Mouse (Mus musculus): ENCODE measurements at regions not wholly inside any gene's neighbourhood (a gene's known extent, or its start where the extent isn't known, plus 50 kb on each side); places are given as distances from the start of the nearest gene placed in this dataset.
"Not testable (repeated sequence)": the region's sequence is repeated elsewhere in the genome, so short reads cannot be mapped to it uniquely, and the experiment has no call there.

- Histone ChIP-seq H3K4me1 (peaks cover 34% of the 10 kb centered on the region), H3K9me3 (replicated peaks) (no peaks in the 10 kb centered on the region), H3K4me3 (no peak overlapping the region), H3K36me3 (no peaks in the 10 kb centered on the region), H3K27me3 (ENCODE audit: low read depth, poor library complexity, severe bottlenecking) (no peaks in the 10 kb centered on the region), H3K27ac (replicated peaks) (peak overlapping the region; percentile 2)
- peak; percentile 15 for DNase-seq (ENCODE audit: low spot score)
- WGBS: 64% methylated on average over 10 of the region's 10 CpGs
Measured at GRCm38 (mm10) chr15:8816501-8817368, 106.2 kb upstream of the Slc1a3 start.

DNA sequence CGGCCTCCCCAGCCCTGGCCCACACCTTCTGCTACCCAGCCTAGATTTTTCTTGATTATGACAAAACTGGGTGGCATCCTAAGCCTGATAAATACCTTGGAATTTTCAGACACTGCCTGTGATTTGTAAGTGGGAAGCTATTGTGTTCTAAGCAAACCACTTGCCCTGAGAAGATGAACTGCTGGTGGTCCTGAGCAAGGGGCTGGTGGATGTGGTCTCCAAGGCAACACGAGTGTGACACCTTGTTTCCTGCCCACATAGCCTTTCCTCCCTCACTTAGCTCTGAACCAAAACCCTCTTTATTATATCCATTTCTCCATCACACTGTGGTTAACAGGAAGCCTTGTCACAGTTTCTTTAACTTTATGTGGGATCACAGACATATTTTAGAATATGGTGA is 105.4 kb upstream of the Slc1a3 start:
- peaks cover 34% of the 10 kb centered on the region for H3K4me1 ChIP-seq
- H3K4me3 ChIP-seq: no peak overlapping the region
- DNase-seq (ENCODE audit: low spot score): no peak
- no peaks in the 10 kb centered on the region for H3K36me3 ChIP-seq
- H3K27ac ChIP-seq (replicated peaks): peak overlapping the region; percentile 76
- WGBS: 71% methylated on average over 2 of the region's 2 CpGs
- H3K9me3 ChIP-seq (replicated peaks): no peaks in the 10 kb centered on the region
- H3K27me3 ChIP-seq (ENCODE audit: low read depth, poor library complexity, severe bottlenecking): no peaks in the 10 kb centered on the region

GRCm38 (mm10) chr15:8815277-8815676 is 104.7 kb upstream of the Slc1a3 start:
- H3K27ac ChIP-seq (replicated peaks): peak overlapping the region; percentile 76
- WGBS: 37% methylated on average over 6 of the region's 6 CpGs
- peaks cover 34% of the 10 kb centered on the region for H3K4me1 ChIP-seq
- DNase-seq (ENCODE audit: low spot score): peak; percentile 19
- no peaks in the 10 kb centered on the region for H3K9me3 ChIP-seq (replicated peaks)
- H3K36me3 ChIP-seq: no peaks in the 10 kb centered on the region
- H3K27me3 ChIP-seq (ENCODE audit: low read depth, poor library complexity, severe bottlenecking): no peaks in the 10 kb centered on the region
- H3K4me3 ChIP-seq: no peak overlapping the region

DNA sequence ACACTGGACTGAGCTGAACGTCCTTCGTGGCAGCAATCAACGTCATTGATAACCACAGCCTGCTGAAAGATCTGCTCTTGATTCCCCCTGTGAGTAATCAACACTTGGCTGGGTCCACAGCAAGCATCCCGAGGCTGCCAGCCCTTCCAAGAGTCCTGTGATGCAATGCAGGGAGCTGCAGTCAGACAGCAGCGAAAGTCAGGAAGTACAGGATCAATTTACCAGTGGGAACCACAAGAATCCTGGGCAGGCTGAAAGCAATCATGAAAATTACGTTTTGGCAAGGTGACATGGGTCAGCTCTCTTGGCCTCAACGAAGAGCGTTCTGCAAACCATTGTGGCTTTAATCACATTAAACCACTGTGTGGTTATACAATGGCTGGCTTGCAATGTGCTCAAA is 95.8 kb upstream of the Slc1a3 start:
- Histone ChIP-seq H3K27me3 (ENCODE audit: low read depth, poor library complexity, severe bottlenecking) (no peaks in the 10 kb centered on the region), H3K9me3 (replicated peaks) (no peaks in the 10 kb centered on the region), H3K4me1 (no peaks in the 10 kb centered on the region), H3K36me3 (no peaks in the 10 kb centered on the region), H3K4me3 (no peak overlapping the region), H3K27ac (replicated peaks) (no peak overlapping the region)
- WGBS: 67% methylated on average over 8 of the region's 8 CpGs
- DNase-seq (ENCODE audit: low spot score): no peak

DNA sequence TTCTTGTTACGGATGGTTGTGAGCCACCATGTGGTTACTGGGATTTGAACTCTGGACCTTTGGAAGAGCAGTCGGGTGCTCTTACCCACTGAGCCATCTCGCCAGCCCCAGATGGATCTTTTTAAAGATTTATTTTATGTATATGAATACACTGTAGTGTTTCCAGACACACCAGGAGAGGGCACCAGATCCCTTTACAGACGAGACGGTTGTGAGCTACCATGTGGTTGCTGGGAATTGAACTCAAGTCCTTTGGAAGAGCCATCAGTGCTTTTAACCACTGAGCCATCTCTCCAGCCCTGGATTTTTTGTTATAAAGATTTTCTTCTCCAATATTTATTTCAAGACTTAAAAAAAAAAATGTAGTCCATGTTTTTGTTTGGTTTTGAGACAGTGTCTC is 95.0 kb upstream of the Slc1a3 start:
- H3K9me3 ChIP-seq (replicated peaks); H3K4me1 ChIP-seq; H3K4me3 ChIP-seq; H3K27me3 ChIP-seq (ENCODE audit: low read depth, poor library complexity, severe bottlenecking); H3K27ac ChIP-seq (replicated peaks); H3K36me3 ChIP-seq; DNase-seq (ENCODE audit: low spot score): not testable (repeated sequence)
- WGBS: 90% methylated on average over 5 of the region's 5 CpGs

DNA sequence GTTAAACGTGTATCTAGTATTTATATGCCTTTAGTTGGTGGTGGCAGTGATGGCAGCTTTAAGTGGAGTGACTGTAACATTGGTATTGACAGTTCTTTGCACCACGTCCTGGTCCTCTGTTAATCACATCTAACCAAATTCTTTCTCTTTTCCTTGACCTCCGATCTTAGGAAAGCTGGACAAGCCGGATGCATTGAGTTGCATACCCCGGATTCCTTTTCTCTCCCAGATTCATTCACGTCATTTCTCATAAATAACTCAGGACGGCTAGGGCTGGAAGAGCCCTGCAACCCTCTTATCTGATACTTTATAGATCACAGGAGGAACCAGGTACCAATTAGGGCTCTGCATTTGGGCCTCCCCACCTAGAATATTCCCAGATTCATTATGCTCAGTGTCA is 91.5 kb upstream of the Slc1a3 start:
- Histone ChIP-seq H3K9me3 (replicated peaks) (no peaks in the 10 kb centered on the region), H3K27ac (replicated peaks) (no peak overlapping the region), H3K4me1 (no peaks in the 10 kb centered on the region), H3K27me3 (ENCODE audit: low read depth, poor library complexity, severe bottlenecking) (no peaks in the 10 kb centered on the region), H3K4me3 (no peak overlapping the region), H3K36me3 (no peaks in the 10 kb centered on the region)
- WGBS: 66% methylated on average over 7 of the region's 7 CpGs
- DNase-seq (ENCODE audit: low spot score): no peak

GRCm38 (mm10) chr15:8797015-8797414 is 86.5 kb upstream of the Slc1a3 start:
- H3K9me3 ChIP-seq (replicated peaks): peaks cover 4% of the 10 kb centered on the region; the same call in 1 of the 2 replicates
- H3K4me1 ChIP-seq: no peaks in the 10 kb centered on the region
- H3K4me3 ChIP-seq: no peak overlapping the region
- WGBS: 92% methylated on average over 1 of the region's 1 CpGs
- H3K27me3 ChIP-seq (ENCODE audit: low read depth, poor library complexity, severe bottlenecking): no peaks in the 10 kb centered on the region
- no peaks in the 10 kb centered on the region for H3K36me3 ChIP-seq
- no peak overlapping the region for H3K27ac ChIP-seq (replicated peaks)
- DNase-seq (ENCODE audit: low spot score): no peak

GRCm38 (mm10) chr15:8792106-8792505 is 81.5 kb upstream of the Slc1a3 start:
- H3K4me3 ChIP-seq: no peak overlapping the region
- H3K27ac ChIP-seq (replicated peaks): no peak overlapping the region
- no peaks in the 10 kb centered on the region for H3K27me3 ChIP-seq (ENCODE audit: low read depth, poor library complexity, severe bottlenecking)
- no peak for DNase-seq (ENCODE audit: low spot score)
- H3K4me1 ChIP-seq: peaks cover 3% of the 10 kb centered on the region; the same call in 1 of the 2 replicates
- peaks cover 4% of the 10 kb centered on the region; the same call in 1 of the 2 replicates for H3K9me3 ChIP-seq (replicated peaks)
- no peaks in the 10 kb centered on the region for H3K36me3 ChIP-seq
- WGBS: 85% methylated on average over 2 of the region's 2 CpGs

DNA sequence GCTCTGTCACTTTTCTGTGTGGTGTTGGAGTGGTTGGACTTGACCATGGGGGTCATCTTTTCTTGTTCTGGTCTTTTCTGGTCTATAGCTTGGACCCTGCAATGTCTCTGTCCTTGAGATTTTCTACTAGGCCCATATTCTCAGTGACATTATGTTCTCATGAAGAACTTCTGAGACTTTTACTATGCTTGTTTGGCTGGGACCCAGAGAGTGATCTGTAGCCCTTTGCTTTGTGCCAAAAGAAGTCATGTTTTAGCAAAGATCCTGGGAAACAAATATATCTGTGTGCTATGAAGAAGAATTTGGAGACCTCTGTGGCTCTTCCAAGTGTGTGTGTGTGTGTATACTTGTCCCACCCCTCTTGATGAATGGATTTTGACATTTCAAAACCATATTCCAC is 79.4 kb upstream of the Slc1a3 start:
- Histone ChIP-seq H3K27ac (replicated peaks) (no peak overlapping the region), H3K36me3 (no peaks in the 10 kb centered on the region), H3K27me3 (ENCODE audit: low read depth, poor library complexity, severe bottlenecking) (no peaks in the 10 kb centered on the region), H3K4me1 (peaks cover 3% of the 10 kb centered on the region; the same call in 1 of the 2 replicates), H3K4me3 (no peak overlapping the region), H3K9me3 (replicated peaks) (peaks cover 4% of the 10 kb centered on the region; the same call in 1 of the 2 replicates)
- DNase-seq (ENCODE audit: low spot score): no peak

DNA sequence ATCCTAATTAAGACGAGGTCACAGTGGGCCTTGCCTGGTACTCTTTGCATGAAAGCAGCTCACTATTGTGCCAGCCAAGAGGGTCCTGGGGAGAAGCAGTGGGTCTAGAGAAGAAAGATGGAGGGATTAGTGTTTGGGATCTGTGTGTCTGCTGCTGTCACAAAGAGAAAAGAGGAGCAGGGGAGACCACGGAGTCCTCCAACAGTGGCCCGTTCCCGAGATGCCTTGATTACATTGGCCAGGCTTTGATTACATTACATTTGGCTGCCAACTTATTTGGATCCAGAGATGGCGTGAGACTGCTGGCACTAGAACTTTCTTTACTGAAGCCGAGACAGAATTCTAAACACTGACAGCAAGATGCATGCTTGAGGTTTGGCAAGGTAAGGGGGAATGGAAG is 78.4 kb upstream of the Slc1a3 start:
- Histone ChIP-seq H3K27me3 (ENCODE audit: low read depth, poor library complexity, severe bottlenecking) (no peaks in the 10 kb centered on the region), H3K36me3 (no peaks in the 10 kb centered on the region), H3K27ac (replicated peaks) (0 out of 2 replicates have a peak overlapping the region, but pooled peaks have one; percentile 19), H3K4me3 (no peak overlapping the region), H3K4me1 (peaks cover 3% of the 10 kb centered on the region; the same call in 1 of the 2 replicates), H3K9me3 (replicated peaks) (no peaks in the 10 kb centered on the region)
- 47% methylated on average over 6 of the region's 6 CpGs for WGBS
- DNase-seq (ENCODE audit: low spot score): no peak

DNA sequence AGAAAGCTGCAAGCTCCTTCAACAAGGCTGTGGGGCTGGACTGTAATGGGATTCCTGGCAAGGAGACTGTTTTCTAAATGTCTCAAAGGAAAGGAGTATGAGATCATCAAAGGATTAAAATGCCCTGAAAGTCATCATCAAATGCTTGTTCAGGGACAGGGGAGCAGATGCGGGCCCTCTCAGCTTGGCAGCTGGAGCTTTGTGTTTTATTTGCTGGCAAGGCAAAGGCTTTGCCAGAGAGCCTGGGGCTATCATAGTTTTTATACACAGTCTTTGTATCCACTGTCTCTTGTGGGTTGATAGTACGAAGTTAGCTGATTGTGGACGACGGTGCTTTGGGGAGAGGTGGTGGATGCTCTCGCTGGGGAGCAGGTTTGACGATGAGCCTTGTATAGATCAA is 75.0 kb upstream of the Slc1a3 start:
- no peak overlapping the region for H3K4me3 ChIP-seq
- no peaks in the 10 kb centered on the region for H3K27me3 ChIP-seq (ENCODE audit: low read depth, poor library complexity, severe bottlenecking)
- DNase-seq (ENCODE audit: low spot score): no peak
- no peaks in the 10 kb centered on the region for H3K36me3 ChIP-seq
- 86% methylated on average over 6 of the region's 6 CpGs for WGBS
- no peaks in the 10 kb centered on the region for H3K9me3 ChIP-seq (replicated peaks)
- peaks cover 16% of the 10 kb centered on the region for H3K4me1 ChIP-seq
- H3K27ac ChIP-seq (replicated peaks): no peak overlapping the region

DNA sequence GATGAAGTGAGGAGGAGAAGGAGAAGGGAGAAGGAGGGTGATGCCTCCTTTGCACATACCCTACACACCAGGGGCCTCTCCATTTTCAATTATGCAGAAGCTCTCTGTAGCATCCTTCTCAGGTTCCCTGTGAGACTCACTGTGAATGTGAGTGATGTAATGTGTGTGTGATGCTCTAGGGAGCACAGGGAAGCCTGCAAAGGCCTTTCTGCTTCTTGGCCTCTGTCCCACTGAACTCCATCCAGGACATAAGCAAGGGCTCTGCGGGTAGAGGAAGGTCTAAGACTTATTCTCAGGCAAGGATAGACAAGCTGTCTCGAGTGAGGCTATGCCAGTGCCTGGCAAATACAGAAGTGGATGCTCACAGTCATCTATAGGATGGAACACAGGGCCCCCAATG is 73.0 kb upstream of the Slc1a3 start:
- no peak for DNase-seq (ENCODE audit: low spot score)
- Histone ChIP-seq H3K36me3 (no peaks in the 10 kb centered on the region), H3K27me3 (ENCODE audit: low read depth, poor library complexity, severe bottlenecking) (no peaks in the 10 kb centered on the region), H3K27ac (replicated peaks) (0 out of 2 replicates have a peak overlapping the region, but pooled peaks have one; percentile 47), H3K4me3 (no peak overlapping the region), H3K4me1 (peaks cover 15% of the 10 kb centered on the region), H3K9me3 (replicated peaks) (no peaks in the 10 kb centered on the region)
- WGBS: 88% methylated on average over 2 of the region's 2 CpGs

DNA sequence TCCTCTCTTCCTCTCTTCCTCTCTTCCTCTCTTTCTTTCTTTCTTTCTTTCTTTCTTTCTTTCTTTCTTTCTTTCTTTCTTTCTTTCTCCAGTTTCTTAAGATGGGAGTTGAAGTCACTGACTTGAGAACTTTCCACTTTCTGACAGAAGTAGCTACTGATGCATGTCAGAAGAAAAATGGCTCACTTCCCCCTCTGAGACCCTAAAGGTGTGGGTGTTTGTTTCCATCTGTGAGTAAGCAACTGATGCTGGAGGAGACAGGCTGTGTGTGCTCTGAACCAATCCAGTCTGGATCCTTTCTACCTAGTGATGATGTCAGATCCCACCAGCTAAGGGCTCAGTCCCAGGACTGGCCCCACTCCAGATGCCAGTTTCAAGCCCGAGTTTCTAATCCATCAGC is 72.5 kb upstream of the Slc1a3 start:
- H3K36me3 ChIP-seq: no peaks in the 10 kb centered on the region
- WGBS: 66% methylated on average over 1 of the region's 1 CpGs
- H3K27me3 ChIP-seq (ENCODE audit: low read depth, poor library complexity, severe bottlenecking): no peaks in the 10 kb centered on the region
- DNase-seq (ENCODE audit: low spot score): no peak
- H3K4me1 ChIP-seq: peaks cover 15% of the 10 kb centered on the region
- H3K4me3 ChIP-seq: no peak overlapping the region
- H3K9me3 ChIP-seq (replicated peaks): no peaks in the 10 kb centered on the region
- no peak overlapping the region for H3K27ac ChIP-seq (replicated peaks)

Data from midbrain, embryonic 10.5 days (tissue).